Comparison of ENCODE assay signal across 11 mouse cellular contexts in genomic region chr1:128405041-128405481, GRCm38 (mm10). TPM values are rescaled to one million over a fixed set of nuclear protein-coding genes. Genes with fewer than 3 reads are reported as not detected.
DNase-seq lines count a peak whose midpoint lies in the region; ATAC-seq and TF ChIP-seq lines count a peak whose summit lies in the region.
"Had no signal": no experiment of that assay in that cellular context is flagged by ENCODE, and none has a peak within 500 bp of the region (broad histone marks: within the 10 kb centered on the region; RNA-seq: fewer than 3 reads in every experiment).

No protein-coding gene starts in this region.

- H3K27ac ChIP-seq in embryonic facial prominence, embryonic 11.5 days (replicated peaks; ENCODE audit: low read depth, low read length), result no peak overlapping the region
- H3K27ac ChIP-seq in embryonic facial prominence, embryonic 10.5 days (replicated peaks), result no peak overlapping the region
- H3K27ac ChIP-seq in stomach, embryonic 16.5 days (ENCODE audit: low read length), result peak overlapping the region; percentile 49; the same call in 1 of the 2 replicates
- H3K27ac ChIP-seq in stomach, postnatal 0 days (replicated peaks), result no peak overlapping the region
- H3K27ac ChIP-seq in limb, embryonic 10.5 days, result no peak overlapping the region
- H3K27ac ChIP-seq: embryonic facial prominence, embryonic 12.5 days had no signal

- H3K4me3 ChIP-seq in embryonic facial prominence, embryonic 11.5 days (ENCODE audit: low read depth, low read length), result no peak overlapping the region
- H3K4me3 ChIP-seq in embryonic facial prominence, embryonic 10.5 days, result no peak overlapping the region
- no peak overlapping the region for H3K4me3 ChIP-seq in stomach, embryonic 16.5 days (replicated peaks; ENCODE audit: low read length)
- no peak overlapping the region for H3K4me3 ChIP-seq in stomach, postnatal 0 days (ENCODE audit: low read depth, low read length)
- H3K4me3 ChIP-seq in limb, embryonic 10.5 days, result no peak overlapping the region
- H3K4me3 ChIP-seq: embryonic facial prominence, embryonic 12.5 days had no signal

- DNase-seq in embryonic facial prominence, embryonic 11.5 days (ENCODE audit: low spot score), result peak; percentile 13
- no peak for DNase-seq in embryonic facial prominence, embryonic 10.5 days (ENCODE audit: low spot score)
- no peak for DNase-seq in stomach, postnatal 0 days (ENCODE audit: low spot score)
- DNase-seq in lung, postnatal 4 days, result peak; percentile 12 to 29
- no peak for DNase-seq in limb, embryonic 10.5 days (ENCODE audit: low spot score)
- no peak for DNase-seq in urinary bladder, postnatal 4 days (ENCODE audit: low spot score in 2 of 2)
- DNase-seq: right cerebral cortex, postnatal 14 days had no signal

- no peaks in the 10 kb centered on the region for H3K4me1 ChIP-seq in embryonic facial prominence, embryonic 11.5 days (ENCODE audit: control insufficient read depth, insufficient read depth, low read length)
- H3K4me1 ChIP-seq in embryonic facial prominence, embryonic 10.5 days, result peaks cover 11% of the 10 kb centered on the region; the same call in 1 of the 2 replicates
- peaks cover 8% of the 10 kb centered on the region for H3K4me1 ChIP-seq in stomach, embryonic 16.5 days (ENCODE audit: control insufficient read depth, insufficient read depth, low read length)
- no peaks in the 10 kb centered on the region for H3K4me1 ChIP-seq in stomach, postnatal 0 days (replicated peaks; ENCODE audit: control insufficient read depth, insufficient read depth)
- H3K4me1 ChIP-seq in limb, embryonic 10.5 days, result no peaks in the 10 kb centered on the region
- H3K4me1 ChIP-seq: embryonic facial prominence, embryonic 12.5 days had no signal

- no peak for TF ChIP-seq CTCF in stomach, postnatal 0 days (IDR thresholded peaks at IDR 0.05; ENCODE audit: low read depth)

- no peaks in the 10 kb centered on the region for H3K9me3 ChIP-seq in embryonic facial prominence, embryonic 11.5 days (replicated peaks; ENCODE audit: control insufficient read depth, low read length)
- no peaks in the 10 kb centered on the region for H3K9me3 ChIP-seq in embryonic facial prominence, embryonic 10.5 days
- no peaks in the 10 kb centered on the region for H3K9me3 ChIP-seq in stomach, embryonic 16.5 days (replicated peaks; ENCODE audit: control insufficient read depth, low read length)
- no peaks in the 10 kb centered on the region for H3K9me3 ChIP-seq in stomach, postnatal 0 days (ENCODE audit: control insufficient read depth, low read length)
- no peaks in the 10 kb centered on the region for H3K9me3 ChIP-seq in limb, embryonic 10.5 days (replicated peaks)
- H3K9me3 ChIP-seq: embryonic facial prominence, embryonic 12.5 days had no signal

- TF ChIP-seq EP300 in stomach, postnatal 0 days (optimal IDR thresholded peaks at IDR 0.05), result no peak

- no peak overlapping the region for H3K9ac ChIP-seq in embryonic facial prominence, embryonic 11.5 days (replicated peaks; ENCODE audit: low read length)
- H3K9ac ChIP-seq in stomach, embryonic 16.5 days (ENCODE audit: low read length), result no peak overlapping the region
- no peak overlapping the region for H3K9ac ChIP-seq in stomach, postnatal 0 days (ENCODE audit: low read length)
- H3K9ac ChIP-seq: embryonic facial prominence, embryonic 12.5 days had no signal

- H3K27me3 ChIP-seq in embryonic facial prominence, embryonic 11.5 days (ENCODE audit: control insufficient read depth, insufficient read depth, low read length), result no peaks in the 10 kb centered on the region
- no peaks in the 10 kb centered on the region for H3K27me3 ChIP-seq in embryonic facial prominence, embryonic 10.5 days (replicated peaks; ENCODE audit: low read depth, poor library complexity, severe bottlenecking)
- no peaks in the 10 kb centered on the region for H3K27me3 ChIP-seq in stomach, embryonic 16.5 days (ENCODE audit: control insufficient read depth, insufficient read depth, low read length)
- H3K27me3 ChIP-seq in stomach, postnatal 0 days (ENCODE audit: control insufficient read depth, insufficient read depth, low read length), result no peaks in the 10 kb centered on the region
- H3K27me3 ChIP-seq in limb, embryonic 10.5 days (ENCODE audit: low read depth, poor library complexity, severe bottlenecking), result no peaks in the 10 kb centered on the region
- H3K27me3 ChIP-seq: embryonic facial prominence, embryonic 12.5 days had no signal

- ATAC-seq in embryonic facial prominence, embryonic 11.5 days (replicated peaks; ENCODE audit: insufficient number of reproducible peaks, low FRiP score, low TSS enrichment, low read depth), result 0 out of 2 replicates have a peak, but pooled peaks have one; percentile 39
- ATAC-seq in stomach, embryonic 16.5 days (ENCODE audit: insufficient read depth, low FRiP score), result peak; percentile 33; the same call in 1 of the 2 replicates
- ATAC-seq in stomach, postnatal 0 days (ENCODE audit: low FRiP score, low TSS enrichment), result no peak
- no peak for ATAC-seq in erythroblast, adult 5-6 weeks (replicated peaks; ENCODE audit: low FRiP score, poor library complexity, severe bottlenecking)

- 63% methylated on average over 2 of the region's 2 CpGs for WGBS in embryonic facial prominence, embryonic 11.5 days
- 74% methylated on average over 2 of the region's 2 CpGs for WGBS in embryonic facial prominence, embryonic 10.5 days
- 57% methylated on average over 2 of the region's 2 CpGs for WGBS in stomach, embryonic 16.5 days
- WGBS in stomach, postnatal 0 days, result 48% methylated on average over 2 of the region's 2 CpGs
- 83% methylated on average over 2 of the region's 2 CpGs for WGBS in limb, embryonic 10.5 days

- H3K36me3 ChIP-seq in embryonic facial prominence, embryonic 11.5 days (replicated peaks; ENCODE audit: control insufficient read depth, insufficient read depth, low read depth, low read length), result no peaks in the 10 kb centered on the region
- H3K36me3 ChIP-seq in embryonic facial prominence, embryonic 10.5 days (replicated peaks), result peaks cover 51% of the 10 kb centered on the region
- H3K36me3 ChIP-seq in stomach, embryonic 16.5 days (ENCODE audit: control insufficient read depth, insufficient read depth, low read length), result peaks cover 4% of the 10 kb centered on the region; the same call in 1 of the 2 replicates
- H3K36me3 ChIP-seq in stomach, postnatal 0 days (ENCODE audit: control insufficient read depth, insufficient read depth, low read length), result peaks cover 4% of the 10 kb centered on the region; the same call in 1 of the 2 replicates
- peaks cover 56% of the 10 kb centered on the region for H3K36me3 ChIP-seq in limb, embryonic 10.5 days

- H3K4me2 ChIP-seq in embryonic facial prominence, embryonic 11.5 days (ENCODE audit: low read depth, low read length), result no peak overlapping the region
- no peak overlapping the region for H3K4me2 ChIP-seq in stomach, embryonic 16.5 days (ENCODE audit: low read depth, low read length)
- no peak overlapping the region for H3K4me2 ChIP-seq in stomach, postnatal 0 days (replicated peaks; ENCODE audit: low read depth)
- H3K4me2 ChIP-seq: embryonic facial prominence, embryonic 12.5 days; heart, embryonic 11.5 days had no signal

RNA-seq across cellular contexts. Expression of gene Dars, which starts 12.1 kb away (rescaled TPM):
- polyA plus RNA-seq in embryonic facial prominence, embryonic 11.5 days (2014; fragmentation: Nextera tagmentation; extraction: Ambion mirVana), result 123 and 126 TPM in 2 replicates
- polyA plus RNA-seq in embryonic facial prominence, embryonic 10.5 days (2016; fragmentation: Nextera tagmentation; extraction: Ambion mirVana), result 168 and 182 TPM in 2 replicates
- 156 and 178 TPM in 2 replicates for polyA plus RNA-seq in stomach, embryonic 16.5 days (2015; fragmentation: Nextera tagmentation; extraction: Ambion mirVana)
- polyA plus RNA-seq in stomach, postnatal 0 days (2015; fragmentation: Nextera tagmentation; extraction: Ambion mirVana), result 85.7 and 89.9 TPM in 2 replicates
- polyA plus RNA-seq in limb, embryonic 10.5 days (2016; fragmentation: Nextera tagmentation; extraction: Ambion mirVana), result 148 and 175 TPM in 2 replicates
- 49.9 and 64.6 TPM in 2 replicates for total RNA-seq in erythroblast, adult 5-6 weeks (2015; ENCODE audit: low replicate concordance)
- 49.1 and 57.0 TPM in 2 replicates for total RNA-seq in erythroblast, adult 5-6 weeks (2017; ENCODE audit: low replicate concordance)

RNA-seq across cellular contexts. Expression of gene Mcm6, which starts 45.6 kb away (rescaled TPM):
- 347 and 357 TPM in 2 replicates for polyA plus RNA-seq in embryonic facial prominence, embryonic 11.5 days (2014; fragmentation: Nextera tagmentation; extraction: Ambion mirVana)
- polyA plus RNA-seq in embryonic facial prominence, embryonic 10.5 days (2016; fragmentation: Nextera tagmentation; extraction: Ambion mirVana), result 308 and 329 TPM in 2 replicates
- polyA plus RNA-seq in stomach, embryonic 16.5 days (2015; fragmentation: Nextera tagmentation; extraction: Ambion mirVana), result 197 and 200 TPM in 2 replicates
- polyA plus RNA-seq in stomach, postnatal 0 days (2015; fragmentation: Nextera tagmentation; extraction: Ambion mirVana), result 54.9 and 58.3 TPM in 2 replicates
- 315 and 325 TPM in 2 replicates for polyA plus RNA-seq in limb, embryonic 10.5 days (2016; fragmentation: Nextera tagmentation; extraction: Ambion mirVana)
- total RNA-seq in erythroblast, adult 5-6 weeks (2015; ENCODE audit: low replicate concordance), result 71.5 and 108 TPM in 2 replicates
- total RNA-seq in erythroblast, adult 5-6 weeks (2017; ENCODE audit: low replicate concordance), result 86.1 and 116 TPM in 2 replicates

Comparison
In these comparisons a context has a peak if more than half of its experiments do, and no peak if none do; other contexts are left out.
1. ATAC-seq: peak in embryonic facial prominence, embryonic 11.5 days (single experiment) and stomach, embryonic 16.5 days (single experiment); none in stomach, postnatal 0 days (single experiment) and erythroblast, adult 5-6 weeks (single experiment).
2. DNase-seq: peak in embryonic facial prominence, embryonic 11.5 days (single experiment) and lung, postnatal 4 days (2 of 2); none in embryonic facial prominence, embryonic 10.5 days (single experiment), stomach, postnatal 0 days (single experiment), limb, embryonic 10.5 days (single experiment) and urinary bladder, postnatal 4 days (0 of 2).